Mouse (Mus musculus): ENCODE measurements around the gene Enthd1. TPM values are rescaled to one million over a fixed set of nuclear protein-coding genes. Genes with fewer than 3 reads are reported as not detected.
A peak's percentile ranks its signal among the peaks of the same experiment; 100 is the strongest.
"Not testable (repeated sequence)": the region's sequence is repeated elsewhere in the genome, so short reads cannot be mapped to it uniquely, and the experiment has no call there.

The Enthd1 gene
- polyA plus RNA-seq, 1 experiment from 2014 or later = not detected

DNA sequence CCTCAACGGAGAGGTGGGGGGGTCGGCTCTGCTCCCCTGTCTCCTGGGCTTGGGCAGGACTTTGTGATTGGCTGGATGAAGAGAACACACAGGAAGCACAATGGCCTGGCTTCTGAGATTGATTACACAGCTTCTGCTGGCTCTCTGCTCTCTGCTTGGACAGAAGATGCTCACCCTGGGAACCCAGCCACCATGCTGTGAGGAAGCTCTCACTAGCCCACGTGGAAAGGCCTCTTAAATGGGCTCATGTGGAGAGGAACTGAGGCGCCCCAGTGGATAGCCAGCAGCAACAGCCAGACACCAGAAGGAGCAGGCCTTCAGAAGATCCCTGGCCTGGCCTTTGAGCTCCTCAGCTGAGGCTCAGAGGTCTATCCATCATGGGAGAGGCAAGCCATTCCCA lies 59.9 kb downstream of the Enthd1 start:
- H3K9me3 ChIP-seq (replicated peaks; ENCODE audit: control insufficient read depth, low read length) = no peaks in the 10 kb centered on the region
- H3K4me3 ChIP-seq (replicated peaks; ENCODE audit: low read length) = no peak overlapping the region
- H3K4me1 ChIP-seq (ENCODE audit: control insufficient read depth, insufficient read depth, low read length) = no peaks in the 10 kb centered on the region
- no peak overlapping the region for H3K27ac ChIP-seq (ENCODE audit: low read length)
- 26% methylated on average over 4 of the region's 4 CpGs for WGBS
- H3K9ac ChIP-seq (ENCODE audit: low read length) = no peak overlapping the region
- H3K36me3 ChIP-seq (ENCODE audit: control insufficient read depth, insufficient read depth, low read length) = no peaks in the 10 kb centered on the region
- no peak overlapping the region for H3K4me2 ChIP-seq (ENCODE audit: low read depth, low read length)
- no peak for ATAC-seq (ENCODE audit: insufficient read depth, low FRiP score)
- no peaks in the 10 kb centered on the region for H3K27me3 ChIP-seq (ENCODE audit: control insufficient read depth, insufficient read depth, low read length)

- not testable (repeated sequence) for H3K4me1 ChIP-seq (ENCODE audit: control insufficient read depth, insufficient read depth, low read length); H3K27ac ChIP-seq (ENCODE audit: low read length); H3K4me2 ChIP-seq (ENCODE audit: low read depth, low read length); H3K4me3 ChIP-seq (replicated peaks; ENCODE audit: low read length); H3K9me3 ChIP-seq (replicated peaks; ENCODE audit: control insufficient read depth, low read length); H3K9ac ChIP-seq (ENCODE audit: low read length); H3K27me3 ChIP-seq (ENCODE audit: control insufficient read depth, insufficient read depth, low read length); H3K36me3 ChIP-seq (ENCODE audit: control insufficient read depth, insufficient read depth, low read length)
- 85% methylated on average over 4 of the region's 4 CpGs for WGBS
- ATAC-seq (ENCODE audit: insufficient read depth, low FRiP score) = peak; percentile 17; the same call in 1 of the 2 replicates
Observed at GRCm38 (mm10) chr15:80503155-80503554, 61.8 kb downstream of the Enthd1 start.

- Histone ChIP-seq H3K4me1 (ENCODE audit: control insufficient read depth, insufficient read depth, low read length) (no peaks in the 10 kb centered on the region), H3K9me3 (replicated peaks; ENCODE audit: control insufficient read depth, low read length) (no peaks in the 10 kb centered on the region), H3K9ac (ENCODE audit: low read length) (no peak overlapping the region), H3K4me3 (replicated peaks; ENCODE audit: low read length) (no peak overlapping the region), H3K27ac (ENCODE audit: low read length) (no peak overlapping the region), H3K27me3 (ENCODE audit: control insufficient read depth, insufficient read depth, low read length) (no peaks in the 10 kb centered on the region), H3K36me3 (ENCODE audit: control insufficient read depth, insufficient read depth, low read length) (no peaks in the 10 kb centered on the region), H3K4me2 (ENCODE audit: low read depth, low read length) (no peak overlapping the region)
- WGBS = 67% methylated on average over 2 of the region's 2 CpGs
- ATAC-seq (ENCODE audit: insufficient read depth, low FRiP score) = peak; percentile 29; the same call in 1 of the 2 replicates
Observed at GRCm38 (mm10) chr15:80502741-80503140, 62.2 kb downstream of the Enthd1 start.

DNA sequence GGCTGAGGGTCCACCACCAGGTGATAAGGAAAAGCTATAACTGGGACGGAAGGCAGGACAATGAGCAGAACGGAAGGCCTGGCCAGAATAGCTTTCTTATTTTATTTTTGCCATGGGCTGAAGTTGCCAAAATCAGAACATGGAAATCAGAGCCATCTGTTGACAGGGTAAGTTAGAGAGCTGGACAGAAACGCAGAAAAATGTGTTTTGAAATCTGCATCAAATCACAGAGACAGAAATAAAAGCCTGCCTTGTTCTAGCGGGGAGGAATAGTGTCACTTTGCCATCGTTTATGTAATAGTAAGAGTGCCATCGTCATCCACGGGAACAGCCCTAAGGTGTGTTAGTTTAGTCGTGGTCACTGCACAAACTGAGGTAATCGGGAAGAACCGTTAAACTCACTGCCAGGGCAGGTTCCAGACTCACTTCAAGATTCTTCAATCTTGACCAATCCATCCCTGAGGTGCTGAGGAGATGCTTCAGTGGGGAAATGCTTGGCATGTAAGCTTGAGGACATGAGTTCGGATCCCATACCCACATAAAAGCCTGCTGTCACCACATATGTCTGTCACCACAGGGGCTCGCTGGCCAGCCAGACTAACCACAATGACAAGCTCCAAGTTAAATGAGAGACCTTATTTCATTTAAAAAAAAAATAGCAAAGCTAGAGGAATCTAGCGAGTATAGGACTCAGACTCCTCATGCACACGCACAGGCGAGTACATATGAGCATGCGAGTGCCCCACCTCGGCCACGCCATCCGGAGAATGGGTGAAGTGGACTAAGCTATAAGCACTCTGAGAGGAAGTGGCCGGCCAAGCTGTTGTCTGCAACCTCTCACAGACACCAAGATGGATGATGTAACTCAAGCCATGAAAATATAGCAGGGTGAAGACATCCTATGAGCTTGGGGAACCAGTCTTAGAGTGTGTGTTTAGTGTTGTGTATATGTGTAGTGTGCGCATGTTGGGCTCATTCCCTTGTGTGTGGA lies 63.6 kb downstream of the Enthd1 start:
- H3K9me3 ChIP-seq (replicated peaks; ENCODE audit: control insufficient read depth, low read length) = no peaks in the 10 kb centered on the region
- no peaks in the 10 kb centered on the region for H3K27me3 ChIP-seq (ENCODE audit: control insufficient read depth, insufficient read depth, low read length)
- 81% methylated on average over 21 of the region's 21 CpGs for WGBS
- H3K27ac ChIP-seq (ENCODE audit: low read length) = no peak overlapping the region
- no peaks in the 10 kb centered on the region for H3K36me3 ChIP-seq (ENCODE audit: control insufficient read depth, insufficient read depth, low read length)
- no peaks in the 10 kb centered on the region for H3K4me1 ChIP-seq (ENCODE audit: control insufficient read depth, insufficient read depth, low read length)
- no peak overlapping the region for H3K9ac ChIP-seq (ENCODE audit: low read length)
- no peak for ATAC-seq (ENCODE audit: insufficient read depth, low FRiP score)
- no peak overlapping the region for H3K4me3 ChIP-seq (replicated peaks; ENCODE audit: low read length)
- H3K4me2 ChIP-seq (ENCODE audit: low read depth, low read length) = no peak overlapping the region

- Histone ChIP-seq H3K9me3 (replicated peaks; ENCODE audit: control insufficient read depth, low read length) (no peaks in the 10 kb centered on the region), H3K27ac (ENCODE audit: low read length) (no peak overlapping the region), H3K4me1 (ENCODE audit: control insufficient read depth, insufficient read depth, low read length) (no peaks in the 10 kb centered on the region), H3K4me2 (ENCODE audit: low read depth, low read length) (no peak overlapping the region), H3K27me3 (ENCODE audit: control insufficient read depth, insufficient read depth, low read length) (no peaks in the 10 kb centered on the region), H3K4me3 (replicated peaks; ENCODE audit: low read length) (no peak overlapping the region), H3K9ac (ENCODE audit: low read length) (no peak overlapping the region), H3K36me3 (ENCODE audit: control insufficient read depth, insufficient read depth, low read length) (no peaks in the 10 kb centered on the region)
- no peak for ATAC-seq (ENCODE audit: insufficient read depth, low FRiP score)
- 73% methylated on average over 10 of the region's 10 CpGs for WGBS
Observed at GRCm38 (mm10) chr15:80500426-80500825, 64.5 kb downstream of the Enthd1 start.

- not testable (repeated sequence) for ATAC-seq (ENCODE audit: insufficient read depth, low FRiP score); H3K4me2 ChIP-seq (ENCODE audit: low read depth, low read length); H3K27me3 ChIP-seq (ENCODE audit: control insufficient read depth, insufficient read depth, low read length); H3K36me3 ChIP-seq (ENCODE audit: control insufficient read depth, insufficient read depth, low read length); H3K9ac ChIP-seq (ENCODE audit: low read length); H3K4me1 ChIP-seq (ENCODE audit: control insufficient read depth, insufficient read depth, low read length); H3K4me3 ChIP-seq (replicated peaks; ENCODE audit: low read length); H3K27ac ChIP-seq (ENCODE audit: low read length); H3K9me3 ChIP-seq (replicated peaks; ENCODE audit: control insufficient read depth, low read length)
- WGBS = 53% methylated on average over 3 of the region's 3 CpGs
Observed at GRCm38 (mm10) chr15:80497733-80498132, 67.2 kb downstream of the Enthd1 start.

DNA sequence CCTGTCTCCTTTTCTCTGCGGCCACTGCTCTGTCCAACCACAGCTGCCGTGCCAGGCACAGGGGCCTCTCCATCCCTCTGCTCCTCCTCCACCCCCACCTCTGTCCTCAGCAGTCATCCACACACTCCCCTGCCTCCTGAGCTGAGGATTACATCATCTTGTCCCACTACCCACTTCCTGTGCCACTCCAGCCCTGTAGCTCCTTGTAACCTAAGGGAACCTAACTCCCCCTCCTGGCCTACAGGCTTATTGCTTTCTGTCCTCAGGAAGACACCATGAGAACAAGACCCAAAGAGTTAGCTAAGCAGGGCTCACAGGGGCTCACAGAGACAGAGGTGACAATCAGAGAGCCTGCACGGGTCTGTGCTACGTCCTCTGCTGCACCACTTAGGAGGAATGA lies 73.5 kb downstream of the Enthd1 start:
- 63% methylated on average over 4 of the region's 4 CpGs for WGBS
- H3K36me3 ChIP-seq (ENCODE audit: control insufficient read depth, insufficient read depth, low read length) = no peaks in the 10 kb centered on the region
- H3K27ac ChIP-seq (ENCODE audit: low read length) = no peak overlapping the region
- H3K4me3 ChIP-seq (replicated peaks; ENCODE audit: low read length) = no peak overlapping the region
- H3K4me2 ChIP-seq (ENCODE audit: low read depth, low read length) = no peak overlapping the region
- no peak overlapping the region for H3K9ac ChIP-seq (ENCODE audit: low read length)
- H3K9me3 ChIP-seq (replicated peaks; ENCODE audit: control insufficient read depth, low read length) = no peaks in the 10 kb centered on the region
- ATAC-seq (ENCODE audit: insufficient read depth, low FRiP score) = no peak
- no peaks in the 10 kb centered on the region for H3K27me3 ChIP-seq (ENCODE audit: control insufficient read depth, insufficient read depth, low read length)
- no peaks in the 10 kb centered on the region for H3K4me1 ChIP-seq (ENCODE audit: control insufficient read depth, insufficient read depth, low read length)

- no peaks in the 10 kb centered on the region for H3K9me3 ChIP-seq (replicated peaks; ENCODE audit: control insufficient read depth, low read length)
- H3K4me1 ChIP-seq (ENCODE audit: control insufficient read depth, insufficient read depth, low read length) = peaks cover 5% of the 10 kb centered on the region; the same call in 1 of the 2 replicates
- H3K4me3 ChIP-seq (replicated peaks; ENCODE audit: low read length) = no peak overlapping the region
- no peaks in the 10 kb centered on the region for H3K36me3 ChIP-seq (ENCODE audit: control insufficient read depth, insufficient read depth, low read length)
- H3K9ac ChIP-seq (ENCODE audit: low read length) = no peak overlapping the region
- H3K4me2 ChIP-seq (ENCODE audit: low read depth, low read length) = no peak overlapping the region
- no peaks in the 10 kb centered on the region for H3K27me3 ChIP-seq (ENCODE audit: control insufficient read depth, insufficient read depth, low read length)
- WGBS = 60% methylated on average over 5 of the region's 5 CpGs
- no peak for ATAC-seq (ENCODE audit: insufficient read depth, low FRiP score)
- no peak overlapping the region for H3K27ac ChIP-seq (ENCODE audit: low read length)
Observed at GRCm38 (mm10) chr15:80490151-80490550, 74.8 kb downstream of the Enthd1 start.

- H3K36me3 ChIP-seq (ENCODE audit: control insufficient read depth, insufficient read depth, low read length) = no peaks in the 10 kb centered on the region
- no peak for ATAC-seq (ENCODE audit: insufficient read depth, low FRiP score)
- no peaks in the 10 kb centered on the region for H3K9me3 ChIP-seq (replicated peaks; ENCODE audit: control insufficient read depth, low read length)
- H3K4me1 ChIP-seq (ENCODE audit: control insufficient read depth, insufficient read depth, low read length) = peaks cover 5% of the 10 kb centered on the region; the same call in 1 of the 2 replicates
- no peak overlapping the region for H3K4me3 ChIP-seq (replicated peaks; ENCODE audit: low read length)
- H3K27ac ChIP-seq (ENCODE audit: low read length) = no peak overlapping the region
- WGBS = 74% methylated on average over 3 of the region's 3 CpGs
- no peaks in the 10 kb centered on the region for H3K27me3 ChIP-seq (ENCODE audit: control insufficient read depth, insufficient read depth, low read length)
- no peak overlapping the region for H3K4me2 ChIP-seq (ENCODE audit: low read depth, low read length)
- H3K9ac ChIP-seq (ENCODE audit: low read length) = no peak overlapping the region
Observed at GRCm38 (mm10) chr15:80488658-80489057, 76.3 kb downstream of the Enthd1 start.

All from stomach, embryonic 16.5 days (tissue).